Mouse (Mus musculus) liver, adult 10 weeks (tissue): ENCODE data around the gene Doxl2. TPM values are rescaled to one million over a fixed set of nuclear protein-coding genes. Genes with fewer than 3 reads are reported as not detected.

Source experiments
- polyA plus RNA-seq: library from polyadenylated mRNA; stranded (reverse); fragments of 350-450 nt; fragmentation: Illumina TruSeq; extraction: RNeasy Lipid Tissue Mini Kit (QIAGEN cat#74804); gene quantifications from one replicate; pipeline ENCODE4 v1.2.3, GENCODE M21; 2014; ENCODE audit warnings: low read depth, low replicate concordance

Gene Doxl2
- not detected for polyA plus RNA-seq

GRCm38 (mm10) chr6:48974663-48975062 is at the start of gene Doxl2:
Gene Doxl2, plus strand, starts transcription at chr6:48974963.

GRCm38 (mm10) chr6:48929595-48929994 is 45.2 kb upstream of the Doxl2 start, which contains the start of gene 1600015I10Rik:
Gene 1600015I10Rik, plus strand, starts transcription at chr6:48929895.

GRCm38 (mm10) chr6:48986444-48986990 is 11.8 kb downstream of the Doxl2 start, which contains the start of gene Svs1:
Gene Svs1, plus strand, starts transcription at chr6:48986861.

Other genes starting within 250 kb of the Doxl2 start
- not detected for gene Gimap1, start 235.9 kb upstream of the Doxl2 start, polyA plus RNA-seq
- gene Gimap5, start 228.8 kb upstream of the Doxl2 start, polyA plus RNA-seq: 0.87 TPM
- gene Gimap3, start 204.1 kb upstream of the Doxl2 start, polyA plus RNA-seq: 1.8 TPM
- gene Tmem176a, start 134.0 kb upstream of the Doxl2 start, polyA plus RNA-seq: 74.1 TPM
- 51.6 TPM for gene Tmem176b, start 133.5 kb upstream of the Doxl2 start, polyA plus RNA-seq
- not detected for gene Aoc1, start 102.1 kb upstream of the Doxl2 start, polyA plus RNA-seq
- gene 1600015I10Rik, start 45.1 kb upstream of the Doxl2 start, polyA plus RNA-seq: not detected
- not detected for gene Svs1, start 11.9 kb downstream of the Doxl2 start, polyA plus RNA-seq
- not detected for gene Gpnmb, start 61.6 kb downstream of the Doxl2 start, polyA plus RNA-seq
- 23.5 TPM for gene Malsu1, start 98.8 kb downstream of the Doxl2 start, polyA plus RNA-seq
- not detected for gene Igf2bp3, start 240.0 kb downstream of the Doxl2 start, polyA plus RNA-seq